Mouse (Mus musculus) yolk sac, embryonic 10.5 days (tissue): ENCODE results near the gene Ccnjl.

Experiments
- DNase-seq: peaks from one replicate; pipeline ENCODE4 v3.0.0-alpha.2; 2017; ENCODE audit warnings: low spot score

The Ccnjl gene

GRCm38 (mm10) chr11:43569188-43569587 lies 40.6 kb downstream of the Ccnjl start:
- DNase-seq: no peak

DNA sequence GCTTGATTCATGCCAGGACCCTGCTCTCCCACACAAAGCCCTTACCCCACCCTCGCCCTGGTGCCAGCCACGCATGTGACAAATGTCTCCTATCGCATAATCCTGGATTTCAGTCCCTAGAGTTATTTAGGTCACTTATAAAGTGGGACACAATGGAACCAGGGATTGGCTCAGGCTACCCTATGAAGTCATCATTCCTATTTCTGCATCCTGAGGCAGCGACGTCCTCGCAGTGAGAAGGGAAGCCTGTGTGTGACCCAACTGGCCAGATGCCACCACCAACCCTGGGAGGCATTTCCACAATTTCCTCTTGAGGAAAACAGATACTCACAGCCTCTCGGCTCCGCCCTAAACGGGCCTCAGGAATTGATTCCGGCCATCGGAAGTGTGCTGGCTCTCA lies 41.0 kb downstream of the Ccnjl start:
- no peak for DNase-seq

DNA sequence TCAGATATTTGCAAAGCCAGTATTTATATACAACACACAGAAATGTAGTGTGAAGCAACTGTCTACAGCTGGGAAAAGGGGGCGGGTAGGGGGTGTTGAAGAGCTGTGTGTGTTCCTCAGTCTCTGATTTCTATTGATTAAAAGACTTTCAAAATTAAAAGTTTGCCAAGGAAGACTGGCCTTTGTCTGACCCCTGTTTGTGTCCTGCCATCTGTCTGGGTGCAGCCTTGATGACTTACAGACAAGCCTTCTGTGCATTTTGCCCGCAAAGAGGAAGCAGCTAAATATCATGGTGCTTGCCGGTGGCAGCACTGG lies 46.4 kb downstream of the Ccnjl start:
- no peak for DNase-seq

DNA sequence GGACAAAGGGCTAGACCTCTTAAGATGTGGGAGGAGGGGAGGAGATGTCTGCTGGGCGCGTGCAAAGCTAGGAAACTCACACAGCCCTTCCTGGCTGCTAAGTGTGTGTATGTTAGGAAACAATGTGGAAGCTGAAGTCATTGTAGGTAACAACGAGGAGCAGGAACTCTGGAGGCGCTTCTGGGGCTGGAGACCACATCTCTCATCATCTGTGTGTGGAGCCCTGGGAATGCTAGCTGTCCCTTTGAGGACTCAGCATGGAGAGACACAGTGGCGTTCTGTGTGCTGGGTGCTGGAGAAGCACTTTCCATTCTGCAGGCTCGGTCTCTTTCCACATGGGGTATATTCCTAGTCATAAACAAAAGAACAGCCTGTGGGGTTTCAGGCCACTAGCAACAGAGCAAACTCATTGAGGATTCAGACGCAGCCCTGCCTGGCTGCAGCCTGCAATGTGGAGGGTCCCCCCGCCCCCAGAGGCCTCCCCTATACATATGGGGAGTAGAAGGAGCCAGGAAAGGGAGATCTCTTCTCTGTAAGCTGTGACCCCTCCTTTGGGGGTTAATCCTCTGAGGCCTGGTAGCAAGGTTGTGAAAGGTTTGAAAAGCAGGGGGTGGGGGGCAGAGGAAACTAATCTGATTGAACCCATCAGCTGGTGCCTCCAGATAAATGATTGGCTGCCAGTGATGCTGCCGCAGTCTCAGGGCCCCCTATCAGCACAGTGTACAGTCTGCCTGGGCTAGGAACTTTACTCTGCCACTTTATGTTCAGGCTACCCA lies 47.0 kb downstream of the Ccnjl start:
- peak; percentile 50 for DNase-seq

DNA sequence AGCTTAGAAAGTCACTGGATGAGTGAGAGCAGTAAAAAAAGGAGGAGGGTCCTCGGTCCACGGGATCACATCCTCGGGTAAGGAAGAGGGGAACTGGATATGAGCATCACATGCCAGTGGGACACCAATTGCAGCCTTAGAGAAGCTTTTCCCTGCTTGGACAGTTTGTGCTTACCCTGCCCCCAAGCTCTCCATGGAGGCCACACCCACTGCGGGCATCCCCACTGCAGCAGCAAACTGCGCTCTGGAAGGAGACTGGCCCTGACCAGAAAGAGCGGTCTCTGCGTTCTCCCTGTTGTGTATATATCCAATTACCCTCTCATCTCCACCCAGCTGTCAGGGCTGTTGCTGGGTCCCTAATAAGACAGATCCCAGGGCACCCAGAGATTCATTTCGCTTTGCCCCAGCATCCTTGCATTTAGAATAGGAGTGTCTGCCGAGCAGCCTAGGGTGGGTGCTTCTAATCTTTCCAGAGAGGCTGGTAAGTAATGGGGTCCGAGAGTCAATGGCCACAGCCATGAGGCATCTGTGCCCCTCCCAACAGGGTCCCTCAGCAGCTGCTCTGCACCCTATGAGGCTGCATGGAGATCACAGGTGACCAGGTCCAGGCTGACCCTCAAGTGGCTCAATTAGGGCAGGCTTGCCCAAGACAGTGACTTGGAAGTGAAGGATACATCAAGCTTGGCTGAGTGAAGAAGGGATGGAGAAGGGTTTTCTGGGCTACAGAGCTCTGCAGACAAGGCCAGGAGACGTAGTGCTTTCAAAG lies 49.3 kb downstream of the Ccnjl start:
- DNase-seq: no peak

DNA sequence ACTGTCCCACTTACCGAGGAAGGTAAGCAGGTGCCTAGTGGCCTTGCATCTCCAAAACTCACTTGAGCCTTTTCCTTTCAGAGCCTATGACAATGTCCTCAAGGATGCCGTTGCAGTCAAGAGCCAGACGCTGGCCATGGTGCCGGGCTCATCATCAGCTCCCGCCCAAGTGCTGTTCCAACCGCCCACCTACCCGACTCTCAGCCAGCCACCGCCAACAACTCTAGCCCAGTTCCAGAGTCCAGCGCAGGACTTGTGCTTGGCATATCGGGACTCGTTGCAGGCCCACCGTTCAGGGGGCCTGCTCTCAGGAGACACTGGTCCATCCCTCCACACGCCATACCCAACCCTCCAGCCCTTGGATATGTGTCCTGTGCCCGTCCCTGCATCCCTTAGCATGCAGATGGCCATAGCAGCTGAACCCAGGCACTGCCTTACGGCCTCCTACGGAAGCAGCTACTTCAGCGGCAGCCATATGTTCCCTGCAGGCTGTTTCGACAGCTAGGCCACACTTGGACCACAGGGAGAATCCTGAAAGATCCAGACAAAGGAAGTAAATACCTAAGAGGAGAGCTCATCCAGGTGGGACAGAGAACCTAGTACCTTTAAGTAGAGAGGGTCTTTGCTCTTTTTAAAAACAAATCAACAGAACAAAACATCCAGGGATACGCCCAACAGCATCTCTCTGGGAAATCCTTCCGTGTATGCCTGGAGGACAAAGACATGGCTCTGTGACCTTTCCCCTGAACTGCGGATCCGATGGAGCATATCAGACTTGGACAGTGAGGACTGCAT lies 56.8 kb downstream of the Ccnjl start:
- no peak for DNase-seq

- peak; percentile 38 for DNase-seq
These were observed 57.9 kb downstream of the Ccnjl start, which contains the start of gene 4933415A04Rik for GRCm38 (mm10) chr11:43586324-43587090. 4933415A04Rik (plus strand) TSS chr11:43587040.

GRCm38 (mm10) chr11:43589530-43590072 lies 61.0 kb downstream of the Ccnjl start:
- DNase-seq: no peak

DNA sequence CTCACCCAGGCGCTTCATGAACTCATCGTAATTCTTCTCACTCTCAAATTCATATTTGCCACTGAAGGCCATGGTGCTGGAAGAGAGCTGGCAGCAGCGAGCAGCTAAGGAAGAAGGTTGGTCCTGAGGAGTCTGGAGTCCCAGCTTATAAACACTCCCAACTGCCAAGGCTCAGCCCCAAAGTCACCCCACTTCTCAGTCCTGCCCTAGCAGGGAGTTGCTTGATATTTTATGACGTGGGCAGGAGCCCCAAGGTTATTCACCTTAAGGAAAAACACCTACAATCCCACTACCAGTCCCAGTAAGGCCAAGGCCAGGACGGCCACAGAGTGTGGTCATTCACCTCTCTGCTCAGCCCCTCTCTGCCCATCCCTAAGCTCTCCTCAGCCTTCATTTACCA lies 72.9 kb downstream of the Ccnjl start, which contains the start of gene Fabp6:
Gene Fabp6 (minus strand): TSS at position 101 of the 400 bp plus-strand sequence.
- DNase-seq: no peak

DNA sequence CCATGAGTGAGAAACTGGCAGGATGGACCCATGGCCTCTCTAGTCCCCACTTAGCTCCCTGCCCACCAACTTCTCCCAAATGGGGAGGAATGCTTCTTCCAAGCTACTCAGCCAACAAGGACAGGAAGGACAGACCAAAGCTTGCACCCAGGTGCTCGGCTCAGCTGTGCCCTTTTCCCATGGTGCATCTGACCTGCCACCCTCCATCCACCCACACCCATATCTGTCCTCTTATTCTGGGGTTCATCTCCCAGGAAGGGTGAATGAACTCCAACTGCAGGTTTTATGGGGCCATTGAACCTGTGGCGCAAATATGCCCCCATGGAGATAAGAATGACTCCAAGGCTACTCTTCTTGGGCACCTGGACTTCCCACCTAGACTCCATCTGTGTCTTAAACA lies 75.6 kb downstream of the Ccnjl start:
- DNase-seq: no peak

- no peak for DNase-seq
These were observed 76.3 kb downstream of the Ccnjl start for GRCm38 (mm10) chr11:43604891-43605290.

- DNase-seq: no peak
These were observed 77.3 kb downstream of the Ccnjl start for GRCm38 (mm10) chr11:43605859-43606258.

DNA sequence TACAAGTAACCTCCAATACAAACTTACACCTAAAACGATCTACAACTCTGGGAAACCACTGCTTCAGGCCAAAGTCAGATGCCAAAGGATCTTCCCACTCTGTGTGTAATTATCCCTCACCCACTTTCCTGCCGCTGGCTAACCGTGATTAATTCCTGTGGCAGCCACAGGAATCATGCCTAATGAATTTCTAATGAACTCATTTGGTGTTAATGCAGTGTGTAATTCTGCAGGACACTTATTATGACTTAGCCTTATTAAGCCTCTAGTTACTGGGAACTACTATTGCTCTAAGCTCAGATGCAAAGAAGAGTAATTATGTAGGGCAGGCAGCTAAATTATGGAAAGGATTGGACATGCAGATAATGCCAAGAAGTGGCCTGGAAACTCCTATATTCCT lies 79.9 kb downstream of the Ccnjl start:
- no peak for DNase-seq

GRCm38 (mm10) chr11:43610006-43610661 lies 81.5 kb downstream of the Ccnjl start:
- no peak for DNase-seq

GRCm38 (mm10) chr11:43610662-43611033 lies 82.1 kb downstream of the Ccnjl start:
- DNase-seq: no peak

- DNase-seq: peak; percentile 75
These were observed 84.4 kb downstream of the Ccnjl start for GRCm38 (mm10) chr11:43612834-43613488.

GRCm38 (mm10) chr11:43617924-43618323 lies 89.3 kb downstream of the Ccnjl start:
- no peak for DNase-seq

- no peak for DNase-seq
These were observed 89.8 kb downstream of the Ccnjl start for GRCm38 (mm10) chr11:43618403-43618802.

DNA sequence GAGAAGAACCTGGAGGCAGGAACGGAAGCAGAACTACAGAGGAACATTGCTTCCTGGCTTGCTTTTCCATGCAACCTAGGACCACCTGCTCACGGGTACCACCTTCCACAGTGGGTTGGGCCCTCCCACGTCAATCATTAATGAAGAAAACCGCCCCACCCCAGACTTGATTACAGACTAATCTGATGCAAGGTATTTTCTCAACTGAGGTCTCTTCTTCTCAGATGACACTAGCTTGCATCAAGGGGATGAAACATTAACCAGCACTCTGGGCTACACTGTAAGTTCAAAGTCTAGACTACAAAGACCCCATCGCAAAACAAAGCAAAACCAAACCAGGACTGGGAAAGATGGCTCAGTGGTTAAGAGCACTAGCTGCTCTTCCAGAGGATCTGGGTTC lies 93.2 kb downstream of the Ccnjl start:
- DNase-seq: peak; percentile 86

- DNase-seq: no peak
These were observed 95.8 kb downstream of the Ccnjl start for GRCm38 (mm10) chr11:43624341-43624740.
